Mouse (Mus musculus) cerebellum, adult (tissue): ENCODE measurements around the gene Ddah2.
"Not testable (repeated sequence)": the region's sequence is repeated elsewhere in the genome, so short reads cannot be mapped to it uniquely, and the experiment has no call there.

Source experiments
- ATAC-seq: cut with Nextera tagmentation; 2 replicates; pipeline ENCODE4 v1.9.2; 2017; ENCODE audit warnings: mild to moderate bottlenecking, moderate library complexity, mixed read lengths; ENCODE audit not compliant: insufficient number of reproducible peaks, low FRiP score, low TSS enrichment

The Ddah2 gene

DNA sequence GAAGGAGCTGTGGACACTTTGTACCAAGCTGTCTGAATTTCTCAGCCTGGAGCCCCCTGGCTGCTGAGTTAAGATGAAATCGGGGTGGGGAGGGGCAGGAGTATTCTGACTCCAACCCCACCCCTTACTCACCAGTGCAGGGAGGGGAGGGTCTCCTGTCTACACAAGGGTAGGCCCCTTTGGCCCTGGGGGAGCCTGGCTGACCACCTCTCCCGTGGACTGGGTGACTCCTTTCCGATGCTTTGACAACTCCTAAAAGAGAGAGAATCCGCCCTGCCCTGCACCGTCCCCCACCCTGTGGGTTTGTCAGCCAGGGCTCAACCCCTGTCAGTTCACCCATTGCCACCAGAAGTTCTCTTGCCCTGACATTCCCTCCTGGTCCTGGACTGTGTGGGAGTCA, 32.6 kb upstream of the Ddah2 start:
- ATAC-seq: no peak

- no peak for ATAC-seq
Observed at GRCm38 (mm10) chr17:35027277-35028068, 31.4 kb upstream of the Ddah2 start, which contains the start of gene Sapcd1. TSS of gene Sapcd1 (minus strand) at chr17:35028016.

DNA sequence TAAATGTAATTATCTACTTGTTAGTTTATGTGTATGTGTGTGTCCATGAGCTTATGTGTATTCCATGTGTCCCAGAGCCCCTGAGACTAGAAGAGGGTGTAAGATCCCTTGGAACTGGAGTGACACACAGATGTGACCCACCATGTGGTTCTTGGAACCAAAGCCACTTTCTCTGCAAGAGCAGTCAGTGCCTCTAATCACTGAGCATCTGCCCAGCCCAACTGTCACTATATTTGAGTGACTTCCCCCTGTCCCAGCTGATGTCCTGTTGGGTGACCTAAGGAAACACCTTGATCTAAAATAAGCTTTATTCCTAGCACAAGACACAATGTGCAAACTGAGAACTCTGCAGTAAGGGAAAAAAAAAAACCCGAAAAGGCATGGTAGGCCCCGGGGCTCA, 30.5 kb upstream of the Ddah2 start:
- ATAC-seq: no peak

DNA sequence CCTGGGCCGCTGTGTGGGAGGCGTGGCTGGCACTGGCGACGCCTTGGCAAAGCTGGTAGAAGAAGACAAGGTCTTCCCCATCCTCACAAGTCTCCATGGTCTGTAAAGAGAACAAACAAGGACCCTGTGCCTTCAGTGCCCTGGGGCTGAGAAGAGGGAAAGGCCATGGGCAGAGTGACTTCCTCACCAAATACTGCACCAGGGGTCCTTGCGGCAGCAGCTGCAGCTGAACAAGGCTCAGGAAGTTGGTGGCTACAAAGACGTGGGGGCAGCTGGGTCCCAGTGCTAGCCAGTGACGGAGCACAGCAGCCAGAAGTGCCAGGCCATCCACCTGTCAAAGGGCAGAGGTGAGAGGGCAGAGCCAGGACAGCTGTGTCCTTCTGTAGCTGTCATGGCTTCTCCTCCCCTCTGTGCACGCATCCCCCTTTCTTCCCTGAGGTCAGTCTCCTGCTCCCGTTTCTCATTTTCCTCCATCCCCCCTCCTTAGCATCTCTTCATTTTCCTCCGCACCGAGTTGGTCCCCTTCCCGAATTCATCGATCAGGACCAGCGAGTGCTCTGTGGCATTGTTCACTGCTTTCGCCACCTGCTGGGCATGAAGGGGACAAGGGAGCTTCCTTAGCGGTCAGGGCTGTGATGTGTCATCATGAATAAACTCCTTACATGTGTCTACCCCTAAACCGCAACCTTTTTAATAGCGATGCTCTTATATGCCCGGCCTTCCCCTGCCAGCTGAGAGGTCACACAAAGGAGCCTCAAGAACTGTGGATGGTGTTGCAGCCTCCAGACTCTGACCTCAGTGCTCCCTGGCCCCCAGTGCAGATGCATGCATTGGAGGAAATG, 28.9 kb upstream of the Ddah2 start:
- no peak for ATAC-seq

DNA sequence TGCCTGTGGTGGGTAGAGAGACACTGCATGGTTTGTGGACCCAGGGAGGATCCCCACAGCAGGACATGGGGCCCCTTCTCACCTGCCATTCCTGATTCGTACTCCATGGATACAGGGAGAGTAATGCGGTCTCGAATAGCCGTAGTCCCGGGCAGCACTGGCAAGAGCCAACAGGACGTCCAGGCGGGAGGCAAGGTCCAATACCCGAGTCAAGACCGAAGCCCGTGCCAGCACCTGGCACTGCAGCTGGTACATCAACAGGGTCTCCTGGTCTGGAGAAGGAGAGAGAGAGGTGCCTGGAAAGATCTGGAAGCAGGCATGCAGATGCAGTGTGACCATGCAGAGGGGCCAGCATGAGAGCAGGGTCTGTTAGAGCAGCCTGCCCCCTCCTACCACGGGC, 27.6 kb upstream of the Ddah2 start:
- ATAC-seq: no peak

DNA sequence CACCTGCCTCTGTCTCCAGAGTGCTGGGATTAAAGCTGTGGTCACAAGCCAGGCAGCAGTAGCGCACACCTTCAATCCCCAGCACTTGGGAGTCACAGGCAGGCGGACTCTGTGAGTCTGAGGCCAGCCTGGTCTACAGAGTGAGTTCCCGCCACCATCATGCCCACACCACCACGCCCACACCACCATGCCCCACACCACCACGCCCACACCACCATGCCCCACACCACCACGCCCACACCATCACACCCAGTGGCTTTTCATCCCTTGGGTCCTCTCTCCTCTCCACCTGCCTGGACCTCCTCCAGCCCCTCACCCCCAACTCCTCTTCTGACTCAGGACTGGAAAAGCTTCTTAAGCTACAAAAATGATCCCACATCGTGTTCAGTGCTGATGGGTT, 27.0 kb upstream of the Ddah2 start:
- no peak for ATAC-seq

DNA sequence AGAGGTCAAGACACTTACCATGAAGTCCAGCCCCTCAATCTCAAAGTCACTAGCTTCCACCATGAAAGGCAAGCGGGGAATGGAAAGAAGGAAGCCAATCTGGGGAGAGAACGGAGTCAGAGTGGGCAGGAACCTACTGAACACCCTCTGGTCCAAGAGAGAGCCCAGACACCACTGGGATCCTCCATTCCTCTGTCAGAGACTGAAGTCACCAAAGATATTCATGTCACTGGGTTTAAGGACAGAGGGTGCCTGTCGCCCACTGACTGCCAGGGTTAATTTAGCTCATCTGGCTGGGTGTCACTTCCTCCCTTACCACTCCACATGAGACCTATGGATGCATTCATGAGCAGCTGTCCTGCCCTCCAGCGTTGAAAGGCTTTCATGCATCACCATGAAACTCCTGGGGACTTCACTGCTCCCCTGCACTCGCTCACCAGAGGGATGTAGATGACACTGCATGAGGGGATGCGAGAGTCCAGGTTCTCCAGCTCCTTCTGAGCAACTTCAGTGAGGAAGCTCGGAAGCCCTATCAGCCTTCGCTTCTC, 26.4 kb upstream of the Ddah2 start:
- ATAC-seq: no peak

DNA sequence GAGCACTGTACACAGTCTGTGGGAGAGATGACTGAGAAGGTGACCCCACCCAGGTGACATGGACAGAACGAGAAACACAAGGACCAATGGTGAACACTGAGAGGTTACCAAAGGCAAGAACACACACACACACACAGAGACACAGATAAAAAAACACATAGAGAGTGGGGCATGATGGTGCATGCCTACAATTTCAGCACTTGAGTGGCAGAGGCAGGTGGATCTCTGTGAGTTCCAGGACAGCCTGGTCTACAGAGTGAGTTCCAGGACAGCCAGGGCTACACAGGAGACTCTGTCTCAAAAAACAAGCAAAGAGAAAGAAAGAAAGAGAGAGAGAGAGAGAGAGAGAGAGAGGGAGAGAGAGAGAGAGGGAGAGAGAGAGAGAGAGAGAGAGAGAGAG, 25.1 kb upstream of the Ddah2 start:
- not testable (repeated sequence) for ATAC-seq

- ATAC-seq: no peak
Observed at GRCm38 (mm10) chr17:35034896-35035295, 23.9 kb upstream of the Ddah2 start.

- no peak for ATAC-seq
Observed at GRCm38 (mm10) chr17:35039121-35039873, 19.5 kb upstream of the Ddah2 start.

DNA sequence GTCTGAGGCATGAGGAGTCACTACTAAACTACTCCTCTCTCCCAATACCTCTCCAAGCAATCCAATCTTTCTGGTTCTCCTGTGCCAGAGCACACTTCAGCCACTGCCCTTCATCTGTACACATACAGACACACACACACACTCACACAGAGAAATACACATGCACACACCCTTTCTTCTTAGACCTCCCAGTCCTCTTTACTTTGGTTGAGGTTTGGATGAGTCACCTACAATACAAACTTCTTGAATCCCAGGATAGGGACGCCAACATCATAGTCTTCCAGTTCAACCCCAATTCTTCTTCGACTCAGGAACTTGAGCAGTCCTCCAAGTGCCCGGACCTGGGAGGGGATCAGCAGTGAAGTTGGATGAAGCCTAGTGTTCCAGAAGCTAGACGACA, 15.0 kb upstream of the Ddah2 start:
- ATAC-seq: no peak

GRCm38 (mm10) chr17:35044904-35045806, 13.7 kb upstream of the Ddah2 start:
- no peak for ATAC-seq

DNA sequence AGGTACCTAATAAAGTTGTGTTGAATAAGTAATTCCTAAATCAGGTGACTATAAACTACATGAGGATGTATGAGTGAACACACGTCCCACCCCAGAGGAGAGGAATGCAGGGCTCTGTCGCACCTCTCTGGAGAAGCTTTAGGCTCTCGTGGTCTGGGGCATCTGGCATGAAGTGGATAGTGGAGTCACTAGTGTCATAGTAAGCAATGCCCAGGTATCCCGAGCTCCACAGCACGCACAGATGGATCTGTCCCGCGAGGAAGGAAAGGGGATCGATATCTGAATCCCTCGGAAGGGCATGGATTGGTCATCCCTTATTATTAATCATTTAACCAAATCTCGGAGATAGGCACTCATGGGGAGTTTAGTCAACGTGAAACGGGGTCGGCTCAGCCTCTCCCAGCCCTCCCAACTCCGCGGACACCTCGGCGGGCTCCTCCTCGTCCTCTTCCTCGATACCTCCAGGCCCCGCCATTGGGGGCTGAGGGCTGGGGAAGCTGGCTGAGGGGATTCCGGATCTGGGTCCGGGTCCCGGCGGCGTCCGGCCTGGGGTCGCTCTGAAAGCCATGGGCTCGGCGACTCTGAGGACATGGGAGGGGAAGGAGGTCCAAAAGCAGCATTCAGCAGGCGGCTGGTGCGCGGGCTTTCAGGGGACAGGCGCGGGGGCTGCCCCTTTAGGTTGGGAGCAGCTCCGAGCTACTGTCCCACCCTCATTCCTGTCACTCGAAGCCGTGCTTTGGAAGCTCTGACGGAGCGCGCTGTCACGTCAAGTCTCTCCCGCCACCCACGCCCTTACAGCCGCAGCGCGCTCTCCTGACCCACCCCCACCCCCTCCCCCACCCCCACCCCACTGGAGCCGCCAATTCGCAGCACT, 12.8 kb upstream of the Ddah2 start:
- no peak for ATAC-seq

- ATAC-seq: peak; percentile 95
Observed at GRCm38 (mm10) chr17:35046681-35047455, 12.0 kb upstream of the Ddah2 start, which contains the start of gene Msh5. TSS of gene Msh5 (minus strand) at chr17:35046745.

DNA sequence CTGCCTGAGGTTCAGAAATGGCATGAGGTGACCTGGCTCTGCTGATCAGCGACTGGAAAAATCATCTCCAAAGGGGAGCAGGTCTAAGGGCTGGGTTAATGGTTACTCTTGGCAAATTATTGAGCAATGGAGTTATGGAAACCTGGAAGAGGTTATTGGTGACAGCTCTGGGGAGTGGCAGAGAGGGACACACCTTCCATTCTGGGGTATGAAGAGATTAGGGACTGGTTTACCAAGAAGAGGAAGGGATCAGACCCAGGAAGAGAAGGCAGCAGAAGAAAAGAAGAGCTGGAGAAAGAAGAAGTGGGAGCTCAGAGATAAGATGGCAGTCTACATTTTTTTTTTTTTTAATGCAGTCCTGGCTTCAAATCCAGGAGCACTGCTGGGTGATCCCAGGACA, 11.1 kb upstream of the Ddah2 start:
- ATAC-seq: no peak

DNA sequence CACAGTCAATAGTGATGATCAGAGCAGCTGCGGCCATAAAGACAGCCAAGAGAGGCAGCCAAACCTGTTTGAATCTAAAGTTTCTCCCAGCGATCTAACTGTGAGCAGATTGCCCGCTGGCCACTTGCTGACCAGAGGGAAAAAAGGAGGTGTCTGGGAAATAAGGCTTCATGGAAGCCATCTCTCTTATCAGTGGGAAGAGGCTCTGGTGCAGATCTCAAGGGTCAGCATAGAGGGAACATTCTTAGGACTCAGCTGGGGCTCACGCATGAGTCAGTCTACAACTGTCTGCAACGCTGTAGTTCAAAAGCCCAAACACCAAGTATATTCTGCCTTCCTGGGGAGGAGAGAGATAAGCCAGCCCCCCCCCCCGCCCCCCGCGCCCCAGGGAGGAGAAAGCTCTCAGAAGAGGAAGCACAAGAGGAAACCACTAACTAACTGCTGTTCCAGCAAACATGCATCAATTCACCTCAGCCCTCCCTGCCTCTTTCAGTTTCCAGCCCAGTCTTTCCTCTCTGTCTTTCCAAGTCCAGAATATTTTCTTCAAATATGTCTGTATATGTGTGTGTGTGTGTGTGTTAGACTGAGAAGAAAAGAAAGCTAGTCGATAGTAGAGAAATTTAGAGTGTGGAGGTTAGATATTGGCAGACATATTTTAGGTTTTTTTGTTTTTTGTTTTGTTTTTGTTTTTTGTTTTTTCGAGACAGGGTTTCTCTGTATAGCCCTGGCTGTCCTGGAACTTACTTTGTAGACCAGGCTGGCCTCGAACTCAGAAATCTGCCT, 10.5 kb upstream of the Ddah2 start:
- no peak for ATAC-seq

- ATAC-seq: no peak
Observed at GRCm38 (mm10) chr17:35048932-35049440, 9.8 kb upstream of the Ddah2 start.
